ENCODE assay signal across 32 mouse cellular contexts in genomic region chr19:6094119-6094518, GRCm38 (mm10). TPM values are rescaled to one million over a fixed set of nuclear protein-coding genes. Genes with fewer than 3 reads are reported as not detected.
"Had no signal": no experiment of that assay in that cellular context is flagged by ENCODE, and none has a peak within 500 bp of the region (broad histone marks: within the 10 kb centered on the region; RNA-seq: fewer than 3 reads in every experiment).

AC131692.1 (plus strand) TSS chr19:6094419.

- H3K4me3 ChIP-seq: gastrocnemius, adult 2 months; heart, embryonic 10.5 days; heart, embryonic 12.5 days; hindbrain, embryonic 10.5 days; hindbrain, embryonic 12.5 days; hindbrain, embryonic 15.5 days; intestine, embryonic 15.5 days; layer of hippocampus, adult 2 months; left cerebral cortex, adult 2 months; limb, embryonic 12.5 days; limb, embryonic 15.5 days; liver, embryonic 12.5 days had no signal

- H3K27ac ChIP-seq: gastrocnemius, adult 2 months; heart, embryonic 10.5 days; hindbrain, embryonic 10.5 days; hindbrain, embryonic 12.5 days; hindbrain, embryonic 15.5 days; intestine, embryonic 15.5 days; layer of hippocampus, adult 2 months; left cerebral cortex, adult 2 months; limb, embryonic 12.5 days; limb, embryonic 15.5 days; liver, embryonic 12.5 days had no signal

- H3K27me3 ChIP-seq: heart, embryonic 12.5 days; hindbrain, embryonic 12.5 days; hindbrain, embryonic 15.5 days; intestine, embryonic 15.5 days; limb, embryonic 12.5 days; limb, embryonic 15.5 days; liver, embryonic 12.5 days had no signal

- DNase-seq: gastrocnemius, adult 2 months; gastrocnemius, postnatal 10 days; gastrocnemius, postnatal 25 days; heart, adult 18-20 months; heart, postnatal 10 days; heart, postnatal 4 days; kidney, adult 18-20 months; kidney, adult 8-10 months; kidney, postnatal 10 days; kidney, postnatal 25 days; kidney, postnatal 4 days had no signal

- ATAC-seq: inflammation-experienced regulatory T-cells, adult 6 months; intestine, embryonic 15.5 days; intestine, postnatal 0 days; liver, embryonic 12.5 days had no signal

- H3K9ac ChIP-seq: heart, embryonic 12.5 days; hindbrain, embryonic 12.5 days; hindbrain, embryonic 15.5 days; intestine, embryonic 15.5 days; limb, embryonic 12.5 days; limb, embryonic 15.5 days; liver, embryonic 12.5 days had no signal

- H3K9me3 ChIP-seq: heart, embryonic 10.5 days; heart, embryonic 12.5 days; hindbrain, embryonic 10.5 days; hindbrain, embryonic 12.5 days; hindbrain, embryonic 15.5 days; intestine, embryonic 15.5 days; limb, embryonic 12.5 days; limb, embryonic 15.5 days; liver, embryonic 12.5 days had no signal

- H3K4me1 ChIP-seq: heart, embryonic 10.5 days; heart, embryonic 12.5 days; hindbrain, embryonic 10.5 days; hindbrain, embryonic 12.5 days; hindbrain, embryonic 15.5 days; intestine, embryonic 15.5 days; limb, embryonic 12.5 days; limb, embryonic 15.5 days had no signal

- H3K4me2 ChIP-seq: heart, embryonic 12.5 days; hindbrain, embryonic 12.5 days; hindbrain, embryonic 15.5 days; intestine, embryonic 15.5 days; limb, embryonic 12.5 days; limb, embryonic 15.5 days; liver, embryonic 12.5 days had no signal

- H3K36me3 ChIP-seq: hindbrain, embryonic 15.5 days had no signal

RNA-seq across cellular contexts. Expression of gene AC131692.1, which starts in this region (rescaled TPM):
- total RNA-seq: gastrocnemius, adult 2 months; gastrocnemius, postnatal 25 days; heart, adult 18-20 months; heart, adult 8-10 months; heart, postnatal 25 days; layer of hippocampus, adult 2 months; layer of hippocampus, postnatal 25 days; left cerebral cortex, adult 2 months; left cerebral cortex, postnatal 14 days; left cerebral cortex, postnatal 36 days; liver, adult 2 months had no signal
- polyA plus RNA-seq: frontal cortex, adult 2 months; heart, embryonic 12.5 days; heart, embryonic 14.5 days; hindbrain, embryonic 15.5 days; intestine, postnatal 0 days; limb, embryonic 15.5 days; liver, adult 2 months had no signal
